Mouse (Mus musculus) heart, embryonic 14.5 days (tissue): ENCODE measurements around the gene Cmip. TPM values are rescaled to one million over a fixed set of nuclear protein-coding genes. Genes with fewer than 3 reads are reported as not detected.

Source experiments
- ATAC-seq: fragments of 200-750 bp; cut with Nextera tagmentation; 2 replicates; pipeline ENCODE4 v1.8.0; 2017; ENCODE audit warnings: low read depth, moderate TSS enrichment; ENCODE audit not compliant: insufficient number of reproducible peaks, insufficient read depth, low FRiP score
- H3K27ac ChIP-seq, 2 experiments: fragments of 200-500 bp in 1 of 2; fragments of 300-500 bp in 1 of 2; sonication (generic) in 1 of 2; replicated peaks in 1 of 2; 2 replicates each; pipeline ENCODE4 v1.5.1; 2012 to 2014; ENCODE audit warnings: low read depth in 2 of 2, low read length in 2 of 2, control low read depth in 1 of 2, mild to moderate bottlenecking in 1 of 2, mixed read lengths in 1 of 2; ENCODE audit not compliant: control insufficient read depth in 1 of 2, insufficient read depth in 1 of 2
- H3K27me3 ChIP-seq: fragments of 300-500 bp; sonication (generic); 2 replicates; pipeline ENCODE4 v1.6.1; 2014; ENCODE audit warnings: mild to moderate bottlenecking, low read length, control low read depth; ENCODE audit not compliant: control insufficient read depth, insufficient read depth
- H3K36me3 ChIP-seq: fragments of 300-500 bp; sonication (generic); 2 replicates; pipeline ENCODE4 v1.6.1; 2014; ENCODE audit warnings: mild to moderate bottlenecking, control low read depth, low read length, mixed read lengths; ENCODE audit not compliant: control insufficient read depth, insufficient read depth
- H3K4me1 ChIP-seq, 2 experiments: fragments of 200-500 bp in 1 of 2; fragments of 300-500 bp in 1 of 2; sonication (generic) in 1 of 2; 2 replicates each; pipeline ENCODE4 v1.6.1; 2012 to 2014; ENCODE audit warnings: low read length in 2 of 2, control low read depth in 1 of 2, mixed read lengths in 1 of 2; ENCODE audit not compliant: control insufficient read depth in 2 of 2, insufficient read depth in 2 of 2
- H3K4me2 ChIP-seq: fragments of 300-500 bp; sonication (generic); 2 replicates; pipeline ENCODE4 v1.6.1; 2014; ENCODE audit warnings: mild to moderate bottlenecking, low read length
- H3K4me3 ChIP-seq, 2 experiments: fragments of 200-500 bp in 1 of 2; fragments of 300-500 bp in 1 of 2; sonication (generic) in 1 of 2; 2 replicates each; pipeline ENCODE4 v1.5.1; 2012 to 2014; ENCODE audit warnings: low read length in 2 of 2, mild to moderate bottlenecking in 2 of 2, control low read depth in 1 of 2, low read depth in 1 of 2, moderate library complexity in 1 of 2; ENCODE audit not compliant: control insufficient read depth in 1 of 2, insufficient read depth in 1 of 2
- H3K9ac ChIP-seq: fragments of 300-500 bp; sonication (generic); 2 replicates; pipeline ENCODE4 v1.6.1; 2014; ENCODE audit warnings: mild to moderate bottlenecking, low read length
- H3K9me3 ChIP-seq: fragments of 300-500 bp; sonication (generic); 2 replicates; pipeline ENCODE4 v1.6.1; 2016; ENCODE audit warnings: low read length, control low read depth; ENCODE audit not compliant: control insufficient read depth
- WGBS: fragments of 180-500 bp; shearing (Covaris S2); extraction: QIAGEN DNeasy Blood & Tissue Kit; methylation state at CpG from one replicate; pipeline ENCODE4 v1.1.7; 2014; 5-methylcytosine and 5-hydroxymethylcytosine counted together
- polyA plus RNA-seq: library from polyadenylated mRNA; unstranded; fragments of >200 nt; fragmentation: Nextera tagmentation; extraction: Ambion mirVana; gene quantifications from 2 replicates; pipeline ENCODE4 v1.2.1, GENCODE M21; 2014

The Cmip gene
- polyA plus RNA-seq, 1 experiment from 2014 or later, result 13.3 TPM

- ATAC-seq, result peak; percentile 46; the same call in 1 of the 2 replicates
- Histone ChIP-seq H3K9ac (peak within 1 kb of the TSS; percentile 78), H3K4me2 (peak within 1 kb of the TSS; percentile 100), H3K4me1 (peaks cover 12 to 20% of the 10 kb centered on the region in 2 experiments), H3K27ac (no peak within 1 kb of the TSS), H3K36me3 (no peaks in the 10 kb centered on the region), H3K27me3 (peaks cover 12% of the 10 kb centered on the region), H3K9me3 (no peaks in the 10 kb centered on the region), H3K4me3 (peak within 1 kb of the TSS; percentile 71 to 75)
- under 1% methylated on average over 62 of the region's 62 CpGs for WGBS
Measured at GRCm38 (mm10) chr8:117498179-117498914, 241.5 kb downstream of the Cmip start, which contains the start of gene Plcg2. Plcg2 (plus strand) TSS chr8:117498291.

- H3K27ac ChIP-seq, result no peak overlapping the region
- H3K27me3 ChIP-seq, result peaks cover 12% of the 10 kb centered on the region
- peak overlapping the region; percentile 100 for H3K4me2 ChIP-seq
- no peaks in the 10 kb centered on the region for H3K36me3 ChIP-seq
- peaks cover 9 to 15% of the 10 kb centered on the region in 2 experiments; a peak in 3 of 4 replicates for H3K4me1 ChIP-seq
- peak overlapping the region; percentile 78 for H3K9ac ChIP-seq
- 22% methylated on average over 20 of the region's 20 CpGs for WGBS
- ATAC-seq, result no peak
- H3K9me3 ChIP-seq, result no peaks in the 10 kb centered on the region
- H3K4me3 ChIP-seq, result peak overlapping the region; percentile 71 to 75
Measured at GRCm38 (mm10) chr8:117498915-117499540, 242.2 kb downstream of the Cmip start.

GRCm38 (mm10) chr8:117500232-117500823, 243.5 kb downstream of the Cmip start:
- Histone ChIP-seq H3K4me3 (no peak overlapping the region), H3K4me2 (no peak overlapping the region), H3K27me3 (peaks cover 12% of the 10 kb centered on the region), H3K4me1 (peaks cover 9 to 15% of the 10 kb centered on the region in 2 experiments; a peak in 3 of 4 replicates), H3K36me3 (no peaks in the 10 kb centered on the region), H3K9me3 (no peaks in the 10 kb centered on the region), H3K9ac (no peak overlapping the region), H3K27ac (0 out of 4 replicates have a peak overlapping the region, but pooled peaks of 1 of the 2 experiments have one; percentile 3)
- no peak for ATAC-seq
- 72% methylated on average over 5 of the region's 5 CpGs for WGBS

GRCm38 (mm10) chr8:117501323-117501722, 244.5 kb downstream of the Cmip start:
- H3K4me3 ChIP-seq, result no peak overlapping the region
- H3K4me1 ChIP-seq, result peaks cover 9 to 15% of the 10 kb centered on the region in 2 experiments; a peak in 3 of 4 replicates
- no peak overlapping the region for H3K27ac ChIP-seq
- no peak for ATAC-seq
- no peaks in the 10 kb centered on the region for H3K9me3 ChIP-seq
- no peak overlapping the region for H3K4me2 ChIP-seq
- WGBS, result 54% methylated on average over 6 of the region's 6 CpGs
- H3K36me3 ChIP-seq, result no peaks in the 10 kb centered on the region
- H3K27me3 ChIP-seq, result peaks cover 12% of the 10 kb centered on the region
- H3K9ac ChIP-seq, result no peak overlapping the region

GRCm38 (mm10) chr8:117503405-117504069, 246.7 kb downstream of the Cmip start:
- WGBS, result 65% methylated on average over 13 of the region's 13 CpGs

GRCm38 (mm10) chr8:117507703-117508102, 250.8 kb downstream of the Cmip start:
- Histone ChIP-seq H3K9ac (no peak overlapping the region), H3K4me2 (no peak overlapping the region), H3K4me3 (no peak overlapping the region), H3K4me1 (no peaks in the 10 kb centered on the region), H3K36me3 (no peaks in the 10 kb centered on the region), H3K9me3 (no peaks in the 10 kb centered on the region), H3K27me3 (no peaks in the 10 kb centered on the region), H3K27ac (no peak overlapping the region)
- 85% methylated on average over 8 of the region's 8 CpGs for WGBS
- no peak for ATAC-seq

More at GRCm38 (mm10) chr8:117503405-117504069, 246.7 kb downstream of the Cmip start:
- H3K27ac ChIP-seq, result no peak overlapping the region
- H3K9ac ChIP-seq, result no peak overlapping the region
- ATAC-seq, result no peak
- H3K4me2 ChIP-seq, result no peak overlapping the region
- peaks cover 6% of the 10 kb centered on the region; the same call in 1 of the 2 replicates for H3K27me3 ChIP-seq
- H3K9me3 ChIP-seq, result no peaks in the 10 kb centered on the region
- peaks cover 9 to 14% of the 10 kb centered on the region in 2 experiments; a peak in 3 of 4 replicates for H3K4me1 ChIP-seq
- no peak overlapping the region for H3K4me3 ChIP-seq
- no peaks in the 10 kb centered on the region for H3K36me3 ChIP-seq
